Mouse (Mus musculus): ENCODE measurements at regions not wholly inside any gene's neighbourhood (a gene's known extent, or its start where the extent isn't known, plus 50 kb on each side); places are given as distances from the start of the nearest gene placed in this dataset.
"Not testable (repeated sequence)": the region's sequence is repeated elsewhere in the genome, so short reads cannot be mapped to it uniquely, and the experiment has no call there.

- not testable (repeated sequence) for DNase-seq (ENCODE audit: extremely low read depth, insufficient read length, low spot score)
Observed at GRCm38 (mm10) chr14:26319821-26320220, 62.1 kb downstream of the Duxbl3 start.

GRCm38 (mm10) chr14:26320736-26321135 lies 63.0 kb downstream of the Duxbl3 start:
- DNase-seq (ENCODE audit: extremely low read depth, insufficient read length, low spot score), result no peak

- no peak for DNase-seq (ENCODE audit: extremely low read depth, insufficient read length, low spot score)
Observed at GRCm38 (mm10) chr14:26328562-26328961, 70.8 kb downstream of the Duxbl3 start.

- no peak for DNase-seq (ENCODE audit: extremely low read depth, insufficient read length, low spot score)
Observed at GRCm38 (mm10) chr14:26341111-26341510, 83.3 kb downstream of the Duxbl3 start.

GRCm38 (mm10) chr14:26345227-26345626 lies 87.5 kb downstream of the Duxbl3 start:
- DNase-seq (ENCODE audit: extremely low read depth, insufficient read length, low spot score), result no peak

- no peak for DNase-seq (ENCODE audit: extremely low read depth, insufficient read length, low spot score)
Observed at GRCm38 (mm10) chr14:26347296-26347695, 89.5 kb downstream of the Duxbl3 start.

GRCm38 (mm10) chr14:26352927-26353326 lies 95.2 kb downstream of the Duxbl3 start:
- no peak for DNase-seq (ENCODE audit: extremely low read depth, insufficient read length, low spot score)

- DNase-seq (ENCODE audit: extremely low read depth, insufficient read length, low spot score), result peak; percentile 12
Observed at GRCm38 (mm10) chr14:26357242-26357641, 99.5 kb downstream of the Duxbl3 start.

- no peak for DNase-seq (ENCODE audit: extremely low read depth, insufficient read length, low spot score)
Observed at GRCm38 (mm10) chr14:26357996-26358395, 100.2 kb downstream of the Duxbl3 start.

- no peak for DNase-seq (ENCODE audit: extremely low read depth, insufficient read length, low spot score)
Observed at GRCm38 (mm10) chr14:26360071-26360470, 102.3 kb downstream of the Duxbl3 start.

GRCm38 (mm10) chr14:26361206-26361605 lies 103.4 kb downstream of the Duxbl3 start:
- no peak for DNase-seq (ENCODE audit: extremely low read depth, insufficient read length, low spot score)
